Mouse (Mus musculus) stomach, postnatal 0 days (tissue): ENCODE measurements around the gene Tmem151b.

Experiments used
- CTCF ChIP-seq: IDR thresholded peaks from 2 replicates; pipeline ENCODE4 v1.5.1; 2016; ENCODE audit warnings: antibody characterized with exemption, low read depth, mild to moderate bottlenecking, moderate library complexity
- EP300 ChIP-seq: optimal IDR thresholded peaks from 2 replicates; pipeline ENCODE3; 2016; ENCODE audit warnings: antibody characterized with exemption

- TF ChIP-seq CTCF (no peak), EP300 (no peak)
Observed at GRCm38 (mm10) chr17:45526571-45526970, 22.9 kb downstream of the Tmem151b start.
